Mouse (Mus musculus): ENCODE data around the gene Kcnrg. TPM values are rescaled to one million over a fixed set of nuclear protein-coding genes. Genes with fewer than 3 reads are reported as not detected.
A peak's percentile ranks its signal among the peaks of the same experiment; 100 is the strongest.

Gene Kcnrg
- polyA plus RNA-seq, 1 experiment from 2014 or later: 0.53 TPM

MicroRNA genes within 50 kb of the gene (microRNA counts, 519-probe panel; counts per million panel counts)
- 5,557 counts per million, percentile 94 among the panel's probes with 10 or more counts for microRNA mmu-miR-15a
- 6,139 counts per million, percentile 96 among the panel's probes with 10 or more counts for microRNA mmu-miR-16

Small RNA genes within 50 kb of the gene (microRNA-seq; reads per million reads assigned to microRNA genes)
- gene Mir15a (ENCODE audit: borderline number of aligned reads) (7,822 reads per million, percentile 90 among the genes with 10 or more reads in this experiment), gene Mir16-1 (ENCODE audit: borderline number of aligned reads) (3,083 reads per million, percentile 83 among the genes with 10 or more reads in this experiment)

Other genes starting within 250 kb of the Kcnrg start
- gene Ebpl, start 247.0 kb upstream of the Kcnrg start, polyA plus RNA-seq (2014; fragmentation: Nextera tagmentation; extraction: Ambion mirVana): 9.7 and 10.8 TPM in 2 replicates
- 114 and 122 TPM in 2 replicates for gene Kpna3, start 167.6 kb upstream of the Kcnrg start, polyA plus RNA-seq (2014; fragmentation: Nextera tagmentation; extraction: Ambion mirVana)
- 18.1 and 19.0 TPM in 2 replicates for gene Spryd7, start 50.6 kb upstream of the Kcnrg start, polyA plus RNA-seq (2014; fragmentation: Nextera tagmentation; extraction: Ambion mirVana)
- gene Trim13, start 9.2 kb upstream of the Kcnrg start, polyA plus RNA-seq (2014; fragmentation: Nextera tagmentation; extraction: Ambion mirVana): 25.7 and 28.2 TPM in 2 replicates

All from embryonic facial prominence, embryonic 11.5 days (tissue).